Mouse (Mus musculus): ENCODE results near the gene Slc6a20b. TPM values are rescaled to one million over a fixed set of nuclear protein-coding genes. Genes with fewer than 3 reads are reported as not detected.

Gene Slc6a20b
- polyA plus RNA-seq, 1 experiment, result 0.22 TPM

DNA sequence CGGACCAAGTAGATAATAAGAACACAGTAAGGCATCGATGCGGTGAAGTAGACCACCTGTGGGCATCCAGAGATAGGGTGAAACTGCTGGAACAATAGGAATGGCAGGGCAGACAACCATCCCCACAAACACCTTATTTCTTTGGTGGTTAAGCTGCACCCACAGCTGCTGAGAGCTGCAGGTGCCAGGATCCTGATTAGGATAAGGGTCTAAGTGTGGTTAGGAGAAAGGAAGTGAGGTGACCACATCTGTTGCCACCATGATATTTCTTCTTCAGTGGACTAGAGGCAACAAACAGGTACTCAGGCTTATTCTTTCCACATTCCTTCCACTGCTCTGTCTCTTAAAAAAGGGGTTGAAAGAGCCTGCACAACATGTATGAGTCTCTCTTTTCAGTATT, 25.1 kb upstream of the Slc6a20b start:
- no peak overlapping the region for H3K4me3 ChIP-seq (ENCODE audit: control insufficient read depth, insufficient read depth, low read length)
- no peaks in the 10 kb centered on the region for H3K36me3 ChIP-seq (ENCODE audit: control insufficient read depth, insufficient read depth, low read length)

DNA sequence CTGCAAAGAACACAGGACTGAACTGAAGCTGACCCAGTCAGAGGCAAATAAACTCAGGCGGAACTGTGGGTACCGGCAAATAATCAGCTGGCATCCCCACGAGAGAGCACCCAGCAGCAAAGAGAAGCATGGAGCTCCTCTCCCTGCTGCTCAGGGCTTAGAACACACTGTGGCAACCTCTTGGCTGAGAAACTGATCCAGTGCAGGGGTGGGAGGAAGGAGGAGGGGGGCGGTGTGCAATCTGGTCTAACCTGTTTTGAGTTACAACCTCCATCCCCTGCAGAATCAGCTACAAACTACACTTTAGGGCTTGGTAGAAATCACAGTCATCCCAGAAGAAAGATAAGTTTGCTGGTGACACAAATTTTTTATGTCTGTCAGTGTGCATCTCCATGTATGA, 19.0 kb upstream of the Slc6a20b start:
- TF ChIP-seq CTCF (IDR thresholded peaks at IDR 0.05; ENCODE audit: borderline replicate concordance, control insufficient read depth, extremely low read depth, insufficient read depth, low read length, poor library complexity) (no peak), POLR2A (IDR thresholded peaks at IDR 0.05; ENCODE audit: control insufficient read depth, extremely low read depth, insufficient read depth, low read length, poor library complexity) (no peak)
- Histone ChIP-seq H3K36me3 (ENCODE audit: control insufficient read depth, insufficient read depth, low read length) (no peaks in the 10 kb centered on the region), H3K4me1 (replicated peaks; ENCODE audit: control insufficient read depth, insufficient read depth, low read length) (no peaks in the 10 kb centered on the region), H3K27ac (ENCODE audit: control insufficient read depth, insufficient read depth, low read length) (no peak overlapping the region), H3K27me3 (ENCODE audit: control insufficient read depth, insufficient read depth, low read length) (no peaks in the 10 kb centered on the region), H3K4me3 (ENCODE audit: control insufficient read depth, insufficient read depth, low read length) (no peak overlapping the region)
- 92% methylated on average over 4 of the region's 4 CpGs for WGBS
- DNase-seq, result no peak

More for the DNA sequence above, 25.1 kb upstream of the Slc6a20b start:
- no peaks in the 10 kb centered on the region for H3K27me3 ChIP-seq (ENCODE audit: control insufficient read depth, insufficient read depth, low read length)
- DNase-seq, result peak; percentile 11
- peaks cover 6% of the 10 kb centered on the region for H3K4me1 ChIP-seq (replicated peaks; ENCODE audit: control insufficient read depth, insufficient read depth, low read length)
- no peak for TF ChIP-seq POLR2A (IDR thresholded peaks at IDR 0.05; ENCODE audit: control insufficient read depth, extremely low read depth, insufficient read depth, low read length, poor library complexity)
- 8% methylated on average over 3 of the region's 3 CpGs for WGBS
- H3K27ac ChIP-seq (ENCODE audit: control insufficient read depth, insufficient read depth, low read length), result no peak overlapping the region

DNA sequence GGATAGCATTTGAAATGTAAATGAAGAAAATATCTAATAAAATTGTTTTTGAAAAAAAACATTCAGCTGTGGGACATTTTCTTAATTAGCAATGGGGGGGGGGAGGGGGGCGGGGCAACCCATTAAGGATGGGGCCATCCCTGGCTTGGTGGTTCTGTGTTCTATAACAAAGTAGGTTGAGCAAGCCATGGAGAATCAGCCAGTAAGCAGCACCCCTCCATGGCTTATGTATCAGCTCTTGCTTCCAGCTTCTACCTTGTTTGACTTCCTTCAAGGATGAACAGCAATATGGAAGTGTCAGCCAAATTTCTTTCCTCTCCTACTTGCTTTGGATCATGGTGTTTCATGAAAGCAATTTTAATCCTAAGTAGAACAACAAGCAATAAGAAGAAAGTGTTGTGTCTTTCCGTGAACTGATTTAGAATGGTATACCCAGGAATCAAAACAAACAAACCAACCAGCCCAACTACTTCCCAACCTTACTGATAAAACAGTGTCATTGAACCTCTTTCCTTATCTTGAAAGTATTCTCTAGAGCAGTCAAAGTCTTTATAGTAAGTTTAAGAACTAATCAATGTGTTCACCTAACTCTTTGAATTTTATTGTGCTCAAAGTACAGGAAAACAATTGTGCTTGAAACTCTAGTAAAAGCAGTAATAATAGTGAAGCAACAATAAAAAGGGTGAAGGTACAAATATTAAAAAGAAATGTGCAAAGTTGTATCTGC, 17.6 kb upstream of the Slc6a20b start:
- 100% methylated on average over 2 of the region's 2 CpGs for WGBS
- no peak for TF ChIP-seq POLR2A (IDR thresholded peaks at IDR 0.05; ENCODE audit: control insufficient read depth, extremely low read depth, insufficient read depth, low read length, poor library complexity)
- no peak for TF ChIP-seq CTCF (IDR thresholded peaks at IDR 0.05; ENCODE audit: borderline replicate concordance, control insufficient read depth, extremely low read depth, insufficient read depth, low read length, poor library complexity)
- no peak for DNase-seq
- Histone ChIP-seq H3K4me1 (replicated peaks; ENCODE audit: control insufficient read depth, insufficient read depth, low read length) (no peaks in the 10 kb centered on the region), H3K27ac (ENCODE audit: control insufficient read depth, insufficient read depth, low read length) (no peak overlapping the region), H3K27me3 (ENCODE audit: control insufficient read depth, insufficient read depth, low read length) (no peaks in the 10 kb centered on the region), H3K36me3 (ENCODE audit: control insufficient read depth, insufficient read depth, low read length) (no peaks in the 10 kb centered on the region), H3K4me3 (ENCODE audit: control insufficient read depth, insufficient read depth, low read length) (no peak overlapping the region)

GRCm38 (mm10) chr9:123640106-123640505, 7.7 kb upstream of the Slc6a20b start:
- no peak overlapping the region for H3K4me3 ChIP-seq (ENCODE audit: control insufficient read depth, insufficient read depth, low read length)
- no peak overlapping the region for H3K27ac ChIP-seq (ENCODE audit: control insufficient read depth, insufficient read depth, low read length)
- no peak for DNase-seq
- WGBS, result 90% methylated on average over 1 of the region's 1 CpGs
- H3K27me3 ChIP-seq (ENCODE audit: control insufficient read depth, insufficient read depth, low read length), result no peaks in the 10 kb centered on the region
- no peak for TF ChIP-seq POLR2A (IDR thresholded peaks at IDR 0.05; ENCODE audit: control insufficient read depth, extremely low read depth, insufficient read depth, low read length, poor library complexity)
- H3K4me1 ChIP-seq (replicated peaks; ENCODE audit: control insufficient read depth, insufficient read depth, low read length), result no peaks in the 10 kb centered on the region
- H3K36me3 ChIP-seq (ENCODE audit: control insufficient read depth, insufficient read depth, low read length), result no peaks in the 10 kb centered on the region

- Histone ChIP-seq H3K4me1 (replicated peaks; ENCODE audit: control insufficient read depth, insufficient read depth, low read length) (no peaks in the 10 kb centered on the region), H3K27me3 (ENCODE audit: control insufficient read depth, insufficient read depth, low read length) (no peaks in the 10 kb centered on the region), H3K36me3 (ENCODE audit: control insufficient read depth, insufficient read depth, low read length) (no peaks in the 10 kb centered on the region), H3K27ac (ENCODE audit: control insufficient read depth, insufficient read depth, low read length) (no peak overlapping the region), H3K4me3 (ENCODE audit: control insufficient read depth, insufficient read depth, low read length) (no peak overlapping the region)
- 24% methylated on average over 1 of the region's 1 CpGs for WGBS
- peak; percentile 32 for DNase-seq
- no peak for TF ChIP-seq POLR2A (IDR thresholded peaks at IDR 0.05; ENCODE audit: control insufficient read depth, extremely low read depth, insufficient read depth, low read length, poor library complexity)
- no peak for TF ChIP-seq CTCF (IDR thresholded peaks at IDR 0.05; ENCODE audit: borderline replicate concordance, control insufficient read depth, extremely low read depth, insufficient read depth, low read length, poor library complexity)
These were observed 6.3 kb upstream of the Slc6a20b start for GRCm38 (mm10) chr9:123638668-123639089.

DNA sequence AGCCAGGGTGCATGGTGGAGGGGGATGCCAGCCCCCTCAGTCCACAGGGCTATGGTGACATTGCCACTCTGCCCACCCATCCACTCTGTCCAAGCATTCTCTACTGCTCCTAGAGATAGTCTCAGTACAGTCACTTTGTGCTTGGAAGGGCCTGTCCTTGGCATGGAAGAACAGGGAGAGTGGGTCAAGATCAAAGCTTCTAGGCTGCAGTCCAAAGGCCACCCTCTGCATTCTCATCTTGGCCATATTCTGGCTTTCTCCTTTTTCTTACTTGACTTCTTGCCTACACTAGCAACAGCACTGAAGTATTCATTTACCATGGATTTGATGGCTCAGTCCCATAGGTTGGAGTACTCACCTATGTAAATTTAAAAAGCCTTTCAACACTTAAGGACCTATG, 5.9 kb upstream of the Slc6a20b start:
- Histone ChIP-seq H3K36me3 (ENCODE audit: control insufficient read depth, insufficient read depth, low read length) (no peaks in the 10 kb centered on the region), H3K27me3 (ENCODE audit: control insufficient read depth, insufficient read depth, low read length) (no peaks in the 10 kb centered on the region), H3K4me3 (ENCODE audit: control insufficient read depth, insufficient read depth, low read length) (no peak overlapping the region), H3K27ac (ENCODE audit: control insufficient read depth, insufficient read depth, low read length) (no peak overlapping the region), H3K4me1 (replicated peaks; ENCODE audit: control insufficient read depth, insufficient read depth, low read length) (no peaks in the 10 kb centered on the region)
- TF ChIP-seq POLR2A (IDR thresholded peaks at IDR 0.05; ENCODE audit: control insufficient read depth, extremely low read depth, insufficient read depth, low read length, poor library complexity) (no peak), CTCF (IDR thresholded peaks at IDR 0.05; ENCODE audit: borderline replicate concordance, control insufficient read depth, extremely low read depth, insufficient read depth, low read length, poor library complexity) (no peak)
- no peak for DNase-seq

DNA sequence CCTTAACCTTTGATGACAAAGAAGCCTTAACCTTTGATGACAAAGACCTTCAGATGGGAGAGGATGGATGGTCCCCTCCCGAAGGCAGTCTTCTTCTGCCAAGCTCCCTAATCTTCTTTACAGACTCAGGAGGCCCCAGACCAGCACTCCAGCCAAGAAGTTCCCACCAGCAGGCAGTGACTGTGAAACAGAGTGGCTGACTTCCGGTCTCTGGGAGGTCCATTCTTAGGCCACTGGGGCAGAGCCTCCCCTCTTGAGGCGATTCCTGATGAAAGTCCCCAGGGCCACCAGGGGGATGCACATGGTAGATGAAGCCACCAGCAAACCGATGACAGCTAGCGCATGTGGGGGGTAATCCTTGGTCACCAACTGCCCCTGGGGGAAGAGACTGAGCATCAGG, 4.4 kb upstream of the Slc6a20b start:
- Histone ChIP-seq H3K27ac (ENCODE audit: control insufficient read depth, insufficient read depth, low read length) (no peak overlapping the region), H3K4me3 (ENCODE audit: control insufficient read depth, insufficient read depth, low read length) (no peak overlapping the region), H3K27me3 (ENCODE audit: control insufficient read depth, insufficient read depth, low read length) (no peaks in the 10 kb centered on the region), H3K36me3 (ENCODE audit: control insufficient read depth, insufficient read depth, low read length) (no peaks in the 10 kb centered on the region), H3K4me1 (replicated peaks; ENCODE audit: control insufficient read depth, insufficient read depth, low read length) (no peaks in the 10 kb centered on the region)
- no peak for DNase-seq
- TF ChIP-seq CTCF (IDR thresholded peaks at IDR 0.05; ENCODE audit: borderline replicate concordance, control insufficient read depth, extremely low read depth, insufficient read depth, low read length, poor library complexity) (no peak), POLR2A (IDR thresholded peaks at IDR 0.05; ENCODE audit: control insufficient read depth, extremely low read depth, insufficient read depth, low read length, poor library complexity) (no peak)
- WGBS, result 91% methylated on average over 5 of the region's 5 CpGs
